10 mouse cellular contexts compared by ENCODE assay signal in genomic region chr16:18031752-18032151, GRCm38 (mm10). TPM values are rescaled to one million over a fixed set of nuclear protein-coding genes. Genes with fewer than 3 reads are reported as not detected.
A peak's percentile ranks its signal among the peaks of the same experiment; 100 is the strongest.
DNase-seq lines count a peak whose midpoint lies in the region; ATAC-seq and TF ChIP-seq lines count a peak whose summit lies in the region.
"Had no signal": no experiment of that assay in that cellular context is flagged by ENCODE, and none has a peak within 500 bp of the region (broad histone marks: within the 10 kb centered on the region; RNA-seq: fewer than 3 reads in every experiment).

No protein-coding gene starts in this region.

- no peaks in the 10 kb centered on the region for H3K9me3 ChIP-seq in lung, postnatal 0 days (ENCODE audit: low read length)
- H3K9me3 ChIP-seq in stomach, postnatal 0 days (ENCODE audit: control insufficient read depth, low read length): no peaks in the 10 kb centered on the region
- H3K9me3 ChIP-seq in midbrain, embryonic 15.5 days: no peaks in the 10 kb centered on the region
- H3K9me3 ChIP-seq: heart, embryonic 13.5 days had no signal

- no peaks in the 10 kb centered on the region for H3K4me1 ChIP-seq in lung, postnatal 0 days (ENCODE audit: insufficient read depth, low read depth, low read length)
- H3K4me1 ChIP-seq in stomach, postnatal 0 days (replicated peaks; ENCODE audit: control insufficient read depth, insufficient read depth): no peaks in the 10 kb centered on the region
- H3K4me1 ChIP-seq in midbrain, embryonic 15.5 days: no peaks in the 10 kb centered on the region
- H3K4me1 ChIP-seq: heart, embryonic 13.5 days had no signal

- no peak overlapping the region for H3K4me2 ChIP-seq in lung, postnatal 0 days (replicated peaks; ENCODE audit: low read depth, low read length)
- no peak overlapping the region for H3K4me2 ChIP-seq in stomach, postnatal 0 days (replicated peaks; ENCODE audit: low read depth)
- H3K4me2 ChIP-seq in midbrain, embryonic 15.5 days: no peak overlapping the region
- H3K4me2 ChIP-seq: heart, embryonic 13.5 days had no signal

- H3K36me3 ChIP-seq in lung, postnatal 0 days (ENCODE audit: insufficient read depth, low read length): no peaks in the 10 kb centered on the region
- H3K36me3 ChIP-seq in stomach, postnatal 0 days (ENCODE audit: control insufficient read depth, insufficient read depth, low read length): no peaks in the 10 kb centered on the region
- H3K36me3 ChIP-seq in midbrain, embryonic 15.5 days (replicated peaks): no peaks in the 10 kb centered on the region
- H3K36me3 ChIP-seq: heart, embryonic 13.5 days had no signal

- H3K27ac ChIP-seq in gastrocnemius, adult 2 months: no peak overlapping the region
- no peak overlapping the region for H3K27ac ChIP-seq in lung, postnatal 0 days (ENCODE audit: low read length)
- H3K27ac ChIP-seq in stomach, postnatal 0 days (replicated peaks): no peak overlapping the region
- no peak overlapping the region for H3K27ac ChIP-seq in midbrain, embryonic 15.5 days
- H3K27ac ChIP-seq: heart, embryonic 13.5 days had no signal

- TF ChIP-seq EP300 in lung, postnatal 0 days (IDR thresholded peaks at IDR 0.05): no peak
- no peak for TF ChIP-seq EP300 in stomach, postnatal 0 days (optimal IDR thresholded peaks at IDR 0.05)

- no peak overlapping the region for H3K9ac ChIP-seq in lung, postnatal 0 days (replicated peaks; ENCODE audit: low read depth)
- H3K9ac ChIP-seq in stomach, postnatal 0 days (ENCODE audit: low read length): no peak overlapping the region
- H3K9ac ChIP-seq in midbrain, embryonic 15.5 days: no peak overlapping the region
- H3K9ac ChIP-seq: heart, embryonic 13.5 days had no signal

- no peak overlapping the region for H3K4me3 ChIP-seq in gastrocnemius, adult 2 months
- no peak overlapping the region for H3K4me3 ChIP-seq in lung, postnatal 0 days (ENCODE audit: low read depth, low read length)
- no peak overlapping the region for H3K4me3 ChIP-seq in stomach, postnatal 0 days (ENCODE audit: low read depth, low read length)
- no peak overlapping the region for H3K4me3 ChIP-seq in midbrain, embryonic 15.5 days
- H3K4me3 ChIP-seq: heart, embryonic 13.5 days had no signal

- H3K27me3 ChIP-seq in lung, postnatal 0 days (replicated peaks; ENCODE audit: insufficient read depth, low read length): no peaks in the 10 kb centered on the region
- H3K27me3 ChIP-seq in stomach, postnatal 0 days (ENCODE audit: control insufficient read depth, insufficient read depth, low read length): no peaks in the 10 kb centered on the region
- no peaks in the 10 kb centered on the region for H3K27me3 ChIP-seq in midbrain, embryonic 15.5 days (replicated peaks)

- DNase-seq in gastrocnemius, adult 2 months: no peak
- DNase-seq in gastrocnemius, postnatal 4 days (ENCODE audit: low spot score in 2 of 2): no peak
- peak; percentile 27 for DNase-seq in lung, postnatal 0 days (ENCODE audit: low spot score)
- DNase-seq in lung, postnatal 25 days (ENCODE audit: low spot score): no peak
- DNase-seq in stomach, postnatal 0 days (ENCODE audit: low spot score): no peak

- ATAC-seq in lung, postnatal 0 days: no peak
- 0 out of 2 replicates have a peak, but pooled peaks have one; percentile 40 for ATAC-seq in common myeloid progenitor, adult 5-6 weeks (replicated peaks; ENCODE audit: low read depth, poor library complexity, severe bottlenecking)
- ATAC-seq in stomach, postnatal 0 days (ENCODE audit: low FRiP score, low TSS enrichment): no peak
- ATAC-seq in midbrain, embryonic 15.5 days (replicated peaks): no peak
- no peak for ATAC-seq in megakaryocyte, adult 5-6 weeks (ENCODE audit: poor library complexity, severe bottlenecking)

- TF ChIP-seq CTCF in gastrocnemius, adult 2 months (IDR thresholded peaks at IDR 0.05): peak; percentile 51
- peak; percentile 64 for TF ChIP-seq CTCF in lung, postnatal 0 days (IDR thresholded peaks at IDR 0.05)
- peak; percentile 75 for TF ChIP-seq CTCF in stomach, postnatal 0 days (IDR thresholded peaks at IDR 0.05; ENCODE audit: low read depth)

- intact Hi-C loops in gastrocnemius, adult 2 months (cut with DNase I): no loop called here

- 41% methylated on average over 2 of the region's 2 CpGs for WGBS in lung, postnatal 0 days
- 44% methylated on average over 2 of the region's 2 CpGs for WGBS in stomach, postnatal 0 days
- WGBS in midbrain, embryonic 15.5 days: 46% methylated on average over 2 of the region's 2 CpGs

RNA-seq across cellular contexts. Expression of gene Dgcr6, which starts 20.9 kb away (rescaled TPM):
- 10 to 100 TPM; 45.5 to 46.2 TPM for total RNA-seq in gastrocnemius, adult 2 months (2021)
- total RNA-seq in gastrocnemius, postnatal 4 days (2021): 10 to 100 TPM; 35.3 to 35.4 TPM
- polyA plus RNA-seq in lung, postnatal 0 days (2015; fragmentation: Nextera tagmentation; extraction: Ambion mirVana): 78.6 and 87.2 TPM in 2 replicates
- 17.8 and 20.9 TPM in 2 replicates for total RNA-seq in common myeloid progenitor, adult 5-6 weeks (2017)
- polyA plus RNA-seq in stomach, postnatal 0 days (2015; fragmentation: Nextera tagmentation; extraction: Ambion mirVana): 82.8 and 85.8 TPM in 2 replicates
- 160 and 171 TPM in 2 replicates for polyA plus RNA-seq in midbrain, embryonic 15.5 days (2015; fragmentation: Nextera tagmentation; extraction: Ambion mirVana)
- total RNA-seq in megakaryocyte, adult 5-6 weeks (2015): 9.8 and 11.4 TPM in 2 replicates
- 3.4 and 7.9 TPM in 2 replicates for total RNA-seq in megakaryocyte, adult 5-6 weeks (2017)

RNA-seq across cellular contexts. Expression of gene Vpreb2, which starts 51.5 kb away (rescaled TPM):
- total RNA-seq in gastrocnemius, adult 2 months (2021): not detected
- total RNA-seq in gastrocnemius, postnatal 4 days (2021): not detected
- polyA plus RNA-seq in lung, postnatal 0 days (2015; fragmentation: Nextera tagmentation; extraction: Ambion mirVana): 0.21 and 0.30 TPM in 2 replicates
- total RNA-seq in common myeloid progenitor, adult 5-6 weeks (2017): not detected in 2 replicates
- not detected in 2 replicates for polyA plus RNA-seq in stomach, postnatal 0 days (2015; fragmentation: Nextera tagmentation; extraction: Ambion mirVana)
- polyA plus RNA-seq in midbrain, embryonic 15.5 days (2015; fragmentation: Nextera tagmentation; extraction: Ambion mirVana): not detected in 2 replicates
- total RNA-seq in megakaryocyte, adult 5-6 weeks (2015): not detected in 2 replicates
- total RNA-seq in megakaryocyte, adult 5-6 weeks (2017): not detected in 2 replicates
- total RNA-seq: adrenal gland, postnatal 36 days had no signal
- polyA plus RNA-seq: heart, embryonic 13.5 days had no signal

RNA-seq across cellular contexts. Expression of gene Prodh, which starts 58.3 kb away (rescaled TPM):
- 10 to 100 TPM; 11.0 to 18.9 TPM for total RNA-seq in gastrocnemius, adult 2 months (2021)
- total RNA-seq in gastrocnemius, postnatal 4 days (2021): 1 to 10 TPM; 3.1 to 3.7 TPM
- polyA plus RNA-seq in lung, postnatal 0 days (2015; fragmentation: Nextera tagmentation; extraction: Ambion mirVana): 10.6 and 11.0 TPM in 2 replicates
- total RNA-seq in common myeloid progenitor, adult 5-6 weeks (2017): 48.6 and 59.7 TPM in 2 replicates
- polyA plus RNA-seq in stomach, postnatal 0 days (2015; fragmentation: Nextera tagmentation; extraction: Ambion mirVana): 9.3 and 10.7 TPM in 2 replicates
- polyA plus RNA-seq in midbrain, embryonic 15.5 days (2015; fragmentation: Nextera tagmentation; extraction: Ambion mirVana): 3.7 and 5.0 TPM in 2 replicates
- 1.3 and 2.2 TPM in 2 replicates for total RNA-seq in megakaryocyte, adult 5-6 weeks (2015)
- total RNA-seq in megakaryocyte, adult 5-6 weeks (2017): 5.7 and 9.8 TPM in 2 replicates
